ENCODE assay signal across 8 mouse cellular contexts in genomic region chr15:51104362-51104761, GRCm38 (mm10).
DNase-seq lines count a peak whose midpoint lies in the region; ATAC-seq lines count a peak whose summit lies in the region.

No protein-coding gene starts in this region.

- H3K9ac ChIP-seq in kidney, embryonic 14.5 days (ENCODE audit: low read depth, low read length), result no peak overlapping the region
- peak overlapping the region; percentile 7; the same call in 1 of the 2 replicates for H3K9ac ChIP-seq in hindbrain, embryonic 16.5 days (ENCODE audit: low read depth, low read length)
- H3K9ac ChIP-seq in neural tube, embryonic 12.5 days, result no peak overlapping the region

- ATAC-seq in kidney, embryonic 14.5 days (ENCODE audit: low FRiP score, low TSS enrichment), result peak; percentile 55; the same call in 1 of the 2 replicates
- peak; percentile 66 for ATAC-seq in hindbrain, embryonic 16.5 days
- ATAC-seq in neural tube, embryonic 12.5 days (ENCODE audit: low FRiP score, low read depth), result peak; percentile 62
- no peak for ATAC-seq in megakaryocyte-erythroid progenitor cell, adult 5-6 weeks (replicated peaks; ENCODE audit: low FRiP score, low TSS enrichment, poor library complexity, severe bottlenecking)

- peak overlapping the region; percentile 33 for H3K4me2 ChIP-seq in kidney, embryonic 14.5 days (replicated peaks; ENCODE audit: low read depth, low read length)
- H3K4me2 ChIP-seq in hindbrain, embryonic 16.5 days (ENCODE audit: low read length), result peak overlapping the region; percentile 46
- H3K4me2 ChIP-seq in neural tube, embryonic 12.5 days (replicated peaks), result peak overlapping the region; percentile 61

- no peaks in the 10 kb centered on the region for H3K27me3 ChIP-seq in kidney, embryonic 14.5 days (ENCODE audit: control insufficient read depth, insufficient read depth, low read length)
- no peaks in the 10 kb centered on the region for H3K27me3 ChIP-seq in embryonic facial prominence, embryonic 10.5 days (replicated peaks; ENCODE audit: low read depth, poor library complexity, severe bottlenecking)
- no peaks in the 10 kb centered on the region for H3K27me3 ChIP-seq in hindbrain, embryonic 16.5 days (replicated peaks; ENCODE audit: control insufficient read depth, insufficient read depth, low read length)
- no peaks in the 10 kb centered on the region for H3K27me3 ChIP-seq in neural tube, embryonic 12.5 days (replicated peaks)

- no peaks in the 10 kb centered on the region for H3K36me3 ChIP-seq in kidney, embryonic 14.5 days (ENCODE audit: control insufficient read depth, insufficient read depth, low read length)
- H3K36me3 ChIP-seq in embryonic facial prominence, embryonic 10.5 days (replicated peaks), result no peaks in the 10 kb centered on the region
- H3K36me3 ChIP-seq in hindbrain, embryonic 16.5 days (ENCODE audit: control insufficient read depth, insufficient read depth, low read length), result no peaks in the 10 kb centered on the region
- H3K36me3 ChIP-seq in neural tube, embryonic 12.5 days, result no peaks in the 10 kb centered on the region

- no peaks in the 10 kb centered on the region for H3K9me3 ChIP-seq in kidney, embryonic 14.5 days (ENCODE audit: control insufficient read depth, low read length)
- no peaks in the 10 kb centered on the region for H3K9me3 ChIP-seq in embryonic facial prominence, embryonic 10.5 days
- no peaks in the 10 kb centered on the region for H3K9me3 ChIP-seq in hindbrain, embryonic 16.5 days (ENCODE audit: control insufficient read depth, low read length)
- no peaks in the 10 kb centered on the region for H3K9me3 ChIP-seq in neural tube, embryonic 12.5 days

- H3K4me1 ChIP-seq in kidney, embryonic 14.5 days (ENCODE audit: control insufficient read depth, insufficient read depth, low read length), result no peaks in the 10 kb centered on the region
- H3K4me1 ChIP-seq in embryonic facial prominence, embryonic 10.5 days, result peaks cover 13% of the 10 kb centered on the region
- no peaks in the 10 kb centered on the region; the same call in 1 of the 2 replicates for H3K4me1 ChIP-seq in hindbrain, embryonic 16.5 days (ENCODE audit: control insufficient read depth, insufficient read depth, low read depth, low read length)
- peaks cover 5% of the 10 kb centered on the region; the same call in 1 of the 2 replicates for H3K4me1 ChIP-seq in neural tube, embryonic 12.5 days

- 7% methylated on average over 10 of the region's 10 CpGs for WGBS in kidney, embryonic 14.5 days
- 24% methylated on average over 10 of the region's 10 CpGs for WGBS in embryonic facial prominence, embryonic 10.5 days
- WGBS in hindbrain, embryonic 16.5 days, result 13% methylated on average over 10 of the region's 10 CpGs
- 6% methylated on average over 10 of the region's 10 CpGs for WGBS in neural tube, embryonic 12.5 days

- H3K4me3 ChIP-seq in kidney, embryonic 14.5 days (ENCODE audit: low read length), result peak overlapping the region; percentile 9; the same call in 1 of the 2 replicates
- H3K4me3 ChIP-seq in embryonic facial prominence, embryonic 10.5 days, result peak overlapping the region; percentile 36
- peak overlapping the region; percentile 22; the same call in 1 of the 2 replicates for H3K4me3 ChIP-seq in hindbrain, embryonic 16.5 days (ENCODE audit: low read length)
- H3K4me3 ChIP-seq in neural tube, embryonic 12.5 days, result peak overlapping the region; percentile 29

- DNase-seq in kidney, postnatal 36 days, result no peak
- DNase-seq in embryonic facial prominence, embryonic 10.5 days (ENCODE audit: low spot score), result peak; percentile 67
- no peak for DNase-seq in B cell, adult 2 months
- no peak for DNase-seq in adrenal gland, adult 18-20 months (ENCODE audit: low spot score in 2 of 2)

- no peak overlapping the region for H3K27ac ChIP-seq in kidney, embryonic 14.5 days (ENCODE audit: low read depth, low read length)
- peak overlapping the region; percentile 80 for H3K27ac ChIP-seq in embryonic facial prominence, embryonic 10.5 days (replicated peaks)
- H3K27ac ChIP-seq in hindbrain, embryonic 16.5 days (ENCODE audit: low read depth, low read length), result no peak overlapping the region
- no peak overlapping the region for H3K27ac ChIP-seq in neural tube, embryonic 12.5 days
